Mouse (Mus musculus) liver, embryonic 14.5 days (tissue): ENCODE measurements around the gene Ubtd1. TPM values are rescaled to one million over a fixed set of nuclear protein-coding genes. Genes with fewer than 3 reads are reported as not detected.

Experiments used
- ATAC-seq: fragments of 200-750 bp; cut with Nextera tagmentation; 2 replicates; pipeline ENCODE4 v1.8.0; 2017; ENCODE audit warnings: moderate number of reproducible peaks, mild to moderate bottlenecking, moderate library complexity; ENCODE audit not compliant: insufficient read depth
- DNase-seq, 3 experiments: peaks; one replicate each; pipeline ENCODE4 v3.0.0-alpha.2; 2012 to 2013; ENCODE audit warnings: low read depth in 3 of 3, low spot score in 3 of 3
- H3K27ac ChIP-seq: fragments of 300-500 bp; sonication (generic); 2 replicates; pipeline ENCODE4 v1.5.1; 2014; ENCODE audit warnings: moderate library complexity, mild to moderate bottlenecking, control low read depth, inconsistent platforms
- H3K27me3 ChIP-seq: fragments of 300-500 bp; sonication (generic); 2 replicates; pipeline ENCODE4 v1.6.1; 2014; ENCODE audit warnings: mild to moderate bottlenecking, low read length, moderate library complexity; ENCODE audit not compliant: control insufficient read depth, insufficient read depth
- H3K36me3 ChIP-seq: fragments of 300-500 bp; sonication (generic); replicated peaks from 2 replicates; pipeline ENCODE4 v1.6.1; 2014; ENCODE audit warnings: low read depth; ENCODE audit not compliant: control insufficient read depth, insufficient read depth
- H3K4me1 ChIP-seq, 2 experiments: fragments of 200-500 bp in 1 of 2; fragments of 300-500 bp in 1 of 2; sonication (generic) in 1 of 2; replicated peaks; 2 replicates each; pipeline ENCODE4 v1.6.1; 2012 to 2014; ENCODE audit warnings: antibody characterized with exemption in 1 of 2, inconsistent platforms in 1 of 2, low read length in 1 of 2; ENCODE audit not compliant: control insufficient read depth in 2 of 2, insufficient read depth in 2 of 2
- H3K4me2 ChIP-seq: fragments of 300-500 bp; sonication (generic); 2 replicates; pipeline ENCODE4 v1.6.1; 2014; ENCODE audit warnings: low read depth, mild to moderate bottlenecking, control low read depth, moderate library complexity
- H3K4me3 ChIP-seq, 2 experiments: fragments of 200-500 bp in 1 of 2; fragments of 300-500 bp in 1 of 2; sonication (generic) in 1 of 2; 2 replicates each; pipeline ENCODE4 v1.5.1; 2012 to 2014; ENCODE audit warnings: low read depth in 2 of 2, low read length in 2 of 2, mild to moderate bottlenecking in 2 of 2, control low read depth in 1 of 2, inconsistent platforms in 1 of 2, moderate library complexity in 1 of 2; ENCODE audit not compliant: insufficient read depth in 1 of 2
- H3K9ac ChIP-seq: fragments of 300-500 bp; sonication (generic); replicated peaks from 2 replicates; pipeline ENCODE4 v1.6.1; 2014; ENCODE audit warnings: mild to moderate bottlenecking, control low read depth, moderate library complexity
- H3K9me3 ChIP-seq: fragments of 300-500 bp; sonication (generic); 2 replicates; pipeline ENCODE4 v1.6.1; 2016; ENCODE audit warnings: low read length, mixed read lengths; ENCODE audit not compliant: control insufficient read depth
- CTCF ChIP-seq: IDR thresholded peaks from 2 replicates; pipeline ENCODE4 v1.5.1; 2016; ENCODE audit warnings: antibody characterized with exemption, low read depth, control low read depth
- EP300 ChIP-seq: IDR thresholded peaks from 2 replicates; pipeline ENCODE4 v1.6.1; 2016; ENCODE audit warnings: antibody characterized with exemption, low read depth
- WGBS: fragments of 180-500 bp; shearing (Covaris S2); extraction: QIAGEN DNeasy Blood & Tissue Kit; methylation state at CpG from one replicate; pipeline ENCODE4 v1.1.7; 2014; ENCODE audit not compliant: insufficient replicate concordance; 5-methylcytosine and 5-hydroxymethylcytosine counted together
- polyA plus RNA-seq, 2 experiments: library from polyadenylated mRNA; depleted of rRNA in 1 of 2; stranded (reverse) in 1 of 2; unstranded in 1 of 2; fragments of >200 nt; fragmentation: Nextera tagmentation in 1 of 2; extraction: Ambion mirVana in 1 of 2; gene quantifications; 2 replicates each; pipeline versions ENCODE4 v1.2.1 to v1.2.3; 2012 to 2014

Gene Ubtd1
- polyA plus RNA-seq, 2 experiments: 2.0 to 4.2 TPM

GRCm38 (mm10) chr19:41969618-41970017, 11.9 kb upstream of the Ubtd1 start:
- Histone ChIP-seq H3K9ac (no peak overlapping the region), H3K4me1 (no peaks in the 10 kb centered on the region), H3K27ac (no peak overlapping the region), H3K4me2 (no peak overlapping the region), H3K27me3 (no peaks in the 10 kb centered on the region), H3K9me3 (no peaks in the 10 kb centered on the region), H3K4me3 (no peak overlapping the region), H3K36me3 (peaks cover 13% of the 10 kb centered on the region)
- TF ChIP-seq EP300: no peak
- no peak for TF ChIP-seq CTCF
- ATAC-seq (no peak), DNase-seq (no peak)
- 82% methylated on average over 7 of the region's 7 CpGs for WGBS

DNA sequence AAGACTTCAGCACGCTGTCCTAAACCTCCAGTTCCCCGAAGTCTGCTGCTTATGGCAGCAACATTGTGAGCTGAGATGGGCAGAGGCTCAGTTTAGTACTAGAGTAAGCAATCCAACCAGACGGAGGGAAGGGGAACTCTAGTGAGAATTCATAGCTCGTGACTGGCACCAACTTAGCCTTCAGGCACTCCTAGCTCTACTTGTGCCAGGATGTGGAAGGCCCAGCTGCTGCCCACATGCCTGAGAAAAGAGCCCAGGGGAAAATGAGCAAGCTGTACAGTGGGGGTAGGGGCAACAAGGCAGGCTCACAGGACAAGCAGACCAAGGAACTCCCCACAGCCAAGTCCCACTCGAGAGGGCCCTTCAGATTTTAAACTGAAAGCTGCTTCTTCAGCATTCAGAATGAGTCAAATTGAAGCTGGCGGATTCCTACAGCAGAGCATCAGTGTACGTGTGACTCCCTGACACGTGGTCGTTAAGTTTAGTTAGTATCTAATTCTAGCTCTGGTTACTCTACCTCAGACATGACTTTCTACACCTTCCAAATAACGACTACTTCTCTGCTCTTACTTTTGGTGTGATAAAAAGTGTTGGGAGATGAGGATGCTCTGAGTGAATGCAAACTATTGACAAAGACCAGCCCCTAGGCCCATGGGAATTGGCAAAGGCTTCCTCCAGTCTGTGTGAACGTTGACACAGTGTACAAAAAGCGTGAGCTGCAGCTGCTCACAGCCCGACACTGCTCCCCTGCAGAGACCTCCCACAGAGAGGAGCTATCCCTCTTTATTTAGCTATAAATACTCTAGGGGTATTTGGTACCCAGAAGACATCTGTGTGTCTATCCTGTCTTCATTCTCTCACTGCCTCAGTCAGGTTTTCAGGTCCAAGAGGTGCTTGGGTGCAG, 7.4 kb upstream of the Ubtd1 start:
- H3K9ac ChIP-seq: no peak overlapping the region
- no peak overlapping the region for H3K4me2 ChIP-seq
- no peak for DNase-seq
- H3K4me1 ChIP-seq: no peaks in the 10 kb centered on the region
- no peaks in the 10 kb centered on the region for H3K27me3 ChIP-seq
- no peaks in the 10 kb centered on the region for H3K9me3 ChIP-seq
- no peak overlapping the region for H3K4me3 ChIP-seq
- no peak for TF ChIP-seq EP300
- TF ChIP-seq CTCF: no peak
- 68% methylated on average over 13 of the region's 13 CpGs for WGBS
- no peak for ATAC-seq
- no peaks in the 10 kb centered on the region; the same call in none of the 2 replicates for H3K36me3 ChIP-seq
- no peak overlapping the region for H3K27ac ChIP-seq

- Histone ChIP-seq H3K27me3 (peaks cover 25% of the 10 kb centered on the region), H3K9ac (peak overlapping the region; percentile 81), H3K27ac (peak overlapping the region; percentile 89), H3K4me2 (peak overlapping the region; percentile 78), H3K9me3 (no peaks in the 10 kb centered on the region), H3K4me1 (0 out of 4 replicates have a peak, but pooled peaks cover 0 to 2% of the 10 kb centered on the region in 2 experiments), H3K4me3 (peak overlapping the region; percentile 84 to 97), H3K36me3 (no peaks in the 10 kb centered on the region; the same call in 1 of the 2 replicates)
- peak; percentile 26 to 59 (median 31) for DNase-seq
- TF ChIP-seq EP300 (no peak), CTCF (no peak)
- no peak for ATAC-seq
- under 1% methylated on average over 16 of the region's 16 CpGs for WGBS
Measured at GRCm38 (mm10) chr19:41980422-41980818, 1.1 kb upstream of the Ubtd1 start.

GRCm38 (mm10) chr19:41980819-41981594, 556 bp upstream of the Ubtd1 start, which contains the start of gene Mms19:
Mms19 (minus strand) TSS chr19:41981157.
- no peak for TF ChIP-seq EP300
- peak; percentile 40 for TF ChIP-seq CTCF
- Histone ChIP-seq H3K4me3 (peak within 1 kb of the TSS; percentile 84 to 97), H3K9ac (peak within 1 kb of the TSS; percentile 81), H3K27ac (peak within 1 kb of the TSS; percentile 89), H3K4me1 (0 out of 4 replicates have a peak, but pooled peaks cover 0 to 2% of the 10 kb centered on the region in 2 experiments), H3K27me3 (peaks cover 25% of the 10 kb centered on the region), H3K4me2 (peak within 1 kb of the TSS; percentile 78), H3K9me3 (no peaks in the 10 kb centered on the region), H3K36me3 (no peaks in the 10 kb centered on the region; the same call in 1 of the 2 replicates)
- under 1% methylated on average over 62 of the region's 68 CpGs for WGBS
- DNase-seq (peak; percentile 97 to 99 (median 97)), ATAC-seq (peak; percentile 92)
